Mouse (Mus musculus): ENCODE measurements around the gene Cfap73. TPM values are rescaled to one million over a fixed set of nuclear protein-coding genes. Genes with fewer than 3 reads are reported as not detected.

The Cfap73 gene
- polyA plus RNA-seq, 1 experiment from 2014 or later, result 0.85 TPM

DNA sequence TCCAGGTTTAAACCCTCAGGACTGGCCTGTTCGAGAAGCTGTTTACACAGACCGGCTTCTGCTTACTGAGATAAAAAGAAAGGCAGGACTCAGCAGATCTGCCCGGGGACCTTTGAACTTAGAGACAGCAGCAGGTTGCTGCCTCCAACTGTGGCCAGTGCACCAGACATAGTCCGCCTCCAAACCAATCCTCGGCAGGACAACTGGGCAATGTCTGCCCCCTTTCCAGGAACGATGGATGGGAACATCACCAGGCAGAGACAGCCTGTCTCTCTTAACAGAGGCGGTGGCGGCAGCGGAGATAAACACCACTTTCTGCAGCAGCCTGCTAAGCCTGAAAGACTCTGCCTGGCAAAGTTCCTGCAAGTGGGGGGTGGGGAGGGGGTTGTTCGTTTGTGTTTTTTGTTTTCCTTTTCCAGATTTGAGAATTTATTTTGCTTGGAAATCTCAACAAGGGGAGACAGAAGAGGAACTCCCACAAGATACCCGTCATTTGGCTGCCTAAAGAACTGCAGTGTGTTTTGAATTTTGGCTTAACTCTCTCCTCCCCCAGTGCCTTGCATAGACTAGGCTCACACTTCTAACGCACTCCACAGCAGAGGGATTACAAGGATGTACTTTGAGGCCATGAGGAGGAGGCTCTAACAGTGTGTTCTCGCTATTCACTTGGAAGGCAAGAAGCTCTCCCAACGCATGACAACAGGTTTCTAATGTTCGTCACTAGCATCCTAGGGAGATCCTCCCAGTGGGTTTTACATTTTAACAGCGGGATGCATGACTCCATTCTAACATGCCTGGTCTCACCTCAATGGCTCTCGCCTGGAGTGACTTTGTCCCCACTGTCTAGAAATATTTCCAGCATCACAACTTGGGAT, 47.1 kb downstream of the Cfap73 start:
- peak; percentile 10 for DNase-seq (ENCODE audit: low spot score)
- Histone ChIP-seq H3K36me3 (peaks cover 27% of the 10 kb centered on the region), H3K27ac (peak overlapping the region; percentile 67; the same call in 1 of the 2 replicates), H3K9me3 (no peaks in the 10 kb centered on the region), H3K4me1 (replicated peaks) (peaks cover 42% of the 10 kb centered on the region), H3K27me3 (ENCODE audit: insufficient read depth, poor library complexity, severe bottlenecking) (no peaks in the 10 kb centered on the region; the same call in 1 of the 2 replicates), H3K4me3 (peak overlapping the region; percentile 75)
- 14% methylated on average over 17 of the region's 17 CpGs for WGBS

- Histone ChIP-seq H3K9me3 (no peaks in the 10 kb centered on the region), H3K4me1 (replicated peaks) (peaks cover 46% of the 10 kb centered on the region), H3K27me3 (ENCODE audit: insufficient read depth, poor library complexity, severe bottlenecking) (no peaks in the 10 kb centered on the region; the same call in 1 of the 2 replicates), H3K27ac (0 out of 2 replicates have a peak overlapping the region, but pooled peaks have one; percentile 16), H3K36me3 (peaks cover 41% of the 10 kb centered on the region), H3K4me3 (no peak overlapping the region)
- DNase-seq (ENCODE audit: low spot score), result peak; percentile 44
- whole genome bisulfite sequencing, result 40% methylated on average over 15 of the region's 15 CpGs
Measured at GRCm38 (mm10) chr5:120584968-120585367, 49.1 kb downstream of the Cfap73 start.

- H3K4me1 ChIP-seq (replicated peaks), result peaks cover 53% of the 10 kb centered on the region
- 92% methylated on average over 4 of the region's 4 CpGs for WGBS
Measured at GRCm38 (mm10) chr5:120583511-120583910, 50.5 kb downstream of the Cfap73 start.

GRCm38 (mm10) chr5:120582002-120582401, 52.0 kb downstream of the Cfap73 start:
- Histone ChIP-seq H3K36me3 (peaks cover 43% of the 10 kb centered on the region), H3K27ac (no peak overlapping the region), H3K4me3 (no peak overlapping the region), H3K4me1 (replicated peaks) (peaks cover 50% of the 10 kb centered on the region), H3K27me3 (ENCODE audit: insufficient read depth, poor library complexity, severe bottlenecking) (no peaks in the 10 kb centered on the region; the same call in 1 of the 2 replicates), H3K9me3 (no peaks in the 10 kb centered on the region)
- no peak for DNase-seq (ENCODE audit: low spot score)
- WGBS, result 88% methylated on average over 9 of the region's 9 CpGs

More at GRCm38 (mm10) chr5:120583511-120583910, 50.5 kb downstream of the Cfap73 start:
- no peaks in the 10 kb centered on the region for H3K9me3 ChIP-seq
- no peaks in the 10 kb centered on the region; the same call in 1 of the 2 replicates for H3K27me3 ChIP-seq (ENCODE audit: insufficient read depth, poor library complexity, severe bottlenecking)
- H3K36me3 ChIP-seq, result peaks cover 43% of the 10 kb centered on the region
- no peak for DNase-seq (ENCODE audit: low spot score)
- no peak overlapping the region for H3K27ac ChIP-seq
- H3K4me3 ChIP-seq, result no peak overlapping the region

DNA sequence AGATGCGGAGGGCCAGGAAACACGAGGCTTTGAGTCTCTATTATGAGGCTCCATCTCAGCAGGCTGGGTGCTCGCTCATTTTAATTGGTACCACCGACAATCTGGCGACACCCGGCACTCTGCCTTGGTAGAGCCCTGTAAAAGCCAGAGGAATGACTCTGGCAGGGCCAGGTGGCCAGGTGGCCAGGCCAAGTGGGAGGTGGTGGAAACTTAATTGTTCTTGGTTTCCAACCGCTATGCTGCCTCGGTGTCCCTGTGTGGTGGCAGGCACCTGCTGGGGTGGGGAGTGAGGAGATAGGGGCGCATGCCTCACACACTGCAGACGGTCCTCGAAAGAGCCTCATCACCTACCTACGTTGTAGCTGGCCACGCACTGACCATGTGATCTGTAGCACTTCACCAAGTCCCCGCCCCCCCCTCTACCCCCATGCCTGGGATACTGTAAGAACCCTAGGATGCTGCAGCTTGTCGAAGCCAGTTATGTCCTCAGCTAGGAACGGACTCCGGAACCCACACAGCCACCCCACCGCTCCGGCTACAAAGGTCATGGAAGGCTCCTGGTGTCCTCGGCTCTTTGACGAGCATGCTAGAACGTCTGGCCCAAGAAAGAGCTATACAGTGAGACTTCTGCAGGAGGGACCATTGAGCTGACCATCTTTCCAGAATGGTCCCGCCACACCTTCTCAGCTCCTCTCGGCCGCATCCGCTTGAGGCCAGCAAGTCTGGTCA, 54.0 kb downstream of the Cfap73 start:
- no peak overlapping the region for H3K4me3 ChIP-seq

DNA sequence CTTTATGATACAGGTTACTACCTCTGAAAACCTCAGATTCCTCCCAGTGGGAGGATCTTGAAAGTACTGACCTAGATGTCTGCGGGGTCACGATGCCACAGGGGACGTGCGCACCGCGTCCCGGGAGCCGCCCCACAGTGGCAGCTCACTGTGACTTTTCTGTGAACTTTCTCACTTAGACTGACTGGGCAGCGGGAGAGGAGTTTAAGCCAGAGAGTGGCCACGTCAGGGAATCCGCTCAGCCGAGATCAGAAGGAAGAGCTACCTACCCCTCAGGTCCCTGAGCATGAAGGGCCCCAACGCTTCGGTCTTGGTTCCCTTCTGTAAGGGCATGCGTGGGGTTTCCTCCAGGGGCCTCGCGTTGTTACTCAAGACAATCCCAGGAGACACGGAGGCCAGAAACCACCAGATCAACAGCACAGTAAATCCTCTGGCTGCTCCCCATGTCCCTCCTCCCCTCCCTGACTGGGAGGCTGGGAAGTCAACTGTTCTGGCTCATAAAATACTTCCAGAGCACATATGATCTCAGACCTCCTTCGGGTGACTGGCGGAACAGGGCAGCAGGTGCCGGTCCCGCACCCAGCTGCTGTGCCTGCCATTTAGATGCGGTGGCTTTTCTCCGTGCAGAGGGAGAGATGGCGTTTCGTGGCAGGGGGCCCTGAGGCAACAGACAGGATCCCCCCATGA, 54.7 kb downstream of the Cfap73 start:
- no peak for DNase-seq (ENCODE audit: low spot score)

More for the DNA sequence above, 54.0 kb downstream of the Cfap73 start:
- Histone ChIP-seq H3K27me3 (ENCODE audit: insufficient read depth, poor library complexity, severe bottlenecking) (no peaks in the 10 kb centered on the region), H3K9me3 (no peaks in the 10 kb centered on the region), H3K4me1 (replicated peaks) (peaks cover 45% of the 10 kb centered on the region), H3K27ac (no peak overlapping the region), H3K36me3 (peaks cover 43% of the 10 kb centered on the region)
- no peak for DNase-seq (ENCODE audit: low spot score)
- WGBS, result 88% methylated on average over 26 of the region's 26 CpGs

DNA sequence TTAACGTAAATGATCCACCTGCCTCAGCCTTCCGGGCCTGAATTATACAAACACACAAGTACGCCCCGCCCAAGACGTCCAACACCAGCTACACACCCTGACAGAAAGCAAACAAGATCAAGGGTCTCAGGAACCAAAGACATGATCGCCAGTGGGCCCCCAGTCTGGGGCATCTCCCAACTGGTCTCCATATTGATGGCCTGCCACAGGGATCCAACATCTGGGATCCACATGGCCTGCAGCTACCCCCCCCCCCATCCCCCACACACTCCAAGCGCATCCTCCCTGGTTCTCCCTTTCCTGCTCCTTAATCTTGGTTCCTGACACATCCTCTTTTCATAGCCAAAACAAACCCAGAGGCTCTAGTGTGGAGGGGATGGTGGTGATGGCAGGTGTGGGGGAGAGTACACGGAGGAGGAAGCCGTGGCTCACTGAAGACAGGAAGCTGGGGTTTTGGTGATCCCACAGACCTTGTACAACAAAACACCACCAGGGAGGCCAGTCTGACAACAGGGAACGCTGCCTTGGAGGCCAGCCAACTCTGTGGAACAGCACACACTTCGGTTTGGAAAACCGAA, 55.4 kb downstream of the Cfap73 start:
- DNase-seq (ENCODE audit: low spot score), result peak; percentile 42
- H3K27ac ChIP-seq, result peak overlapping the region; percentile 69
- no peaks in the 10 kb centered on the region for H3K9me3 ChIP-seq
- peaks cover 47% of the 10 kb centered on the region for H3K4me1 ChIP-seq (replicated peaks)
- no peak overlapping the region for H3K4me3 ChIP-seq
- H3K36me3 ChIP-seq, result peaks cover 30% of the 10 kb centered on the region
- no peaks in the 10 kb centered on the region for H3K27me3 ChIP-seq (ENCODE audit: insufficient read depth, poor library complexity, severe bottlenecking)
- 58% methylated on average over 12 of the region's 12 CpGs for WGBS

More for the DNA sequence above, 54.7 kb downstream of the Cfap73 start:
- H3K27me3 ChIP-seq (ENCODE audit: insufficient read depth, poor library complexity, severe bottlenecking), result no peaks in the 10 kb centered on the region
- WGBS, result 69% methylated on average over 26 of the region's 26 CpGs
- peaks cover 46% of the 10 kb centered on the region for H3K4me1 ChIP-seq (replicated peaks)
- H3K9me3 ChIP-seq, result no peaks in the 10 kb centered on the region
- peaks cover 37% of the 10 kb centered on the region for H3K36me3 ChIP-seq
- no peak overlapping the region for H3K4me3 ChIP-seq
- peak overlapping the region; percentile 69; the same call in 1 of the 2 replicates for H3K27ac ChIP-seq

Other genes starting within 250 kb of the Cfap73 start
- gene Lhx5, start 202.5 kb downstream of the Cfap73 start, polyA plus RNA-seq (2016; fragmentation: Nextera tagmentation; extraction: Ambion mirVana), result 12.1 and 34.0 TPM in 2 replicates
- gene Sdsl, start 161.4 kb downstream of the Cfap73 start, polyA plus RNA-seq (2016; fragmentation: Nextera tagmentation; extraction: Ambion mirVana), result 6.2 and 7.9 TPM in 2 replicates
- not detected in 2 replicates for gene Sds, start 157.7 kb downstream of the Cfap73 start, polyA plus RNA-seq (2016; fragmentation: Nextera tagmentation; extraction: Ambion mirVana)
- 42.5 and 43.0 TPM in 2 replicates for gene Plbd2, start 130.6 kb downstream of the Cfap73 start, polyA plus RNA-seq (2016; fragmentation: Nextera tagmentation; extraction: Ambion mirVana)
- 4.4 and 5.8 TPM in 2 replicates for gene Slc8b1, start 123.1 kb downstream of the Cfap73 start, polyA plus RNA-seq (2016; fragmentation: Nextera tagmentation; extraction: Ambion mirVana)
- 12.5 and 12.9 TPM in 2 replicates for gene Tpcn1, start 45.6 kb downstream of the Cfap73 start, polyA plus RNA-seq (2016; fragmentation: Nextera tagmentation; extraction: Ambion mirVana)
- 1.3 and 2.8 TPM in 2 replicates for gene Iqcd, start 45.2 kb downstream of the Cfap73 start, polyA plus RNA-seq (2016; fragmentation: Nextera tagmentation; extraction: Ambion mirVana)
- 19.0 and 19.6 TPM in 2 replicates for gene Rita1, start 21.6 kb downstream of the Cfap73 start, polyA plus RNA-seq (2016; fragmentation: Nextera tagmentation; extraction: Ambion mirVana)
- 62.2 and 64.7 TPM in 2 replicates for gene Ddx54, start 21.5 kb downstream of the Cfap73 start, polyA plus RNA-seq (2016; fragmentation: Nextera tagmentation; extraction: Ambion mirVana)
- 0.13 and 0.15 TPM in 2 replicates for gene Rasal1, start 14.6 kb upstream of the Cfap73 start, polyA plus RNA-seq (2016; fragmentation: Nextera tagmentation; extraction: Ambion mirVana)
- gene Dtx1, start 77.7 kb upstream of the Cfap73 start, polyA plus RNA-seq (2016; fragmentation: Nextera tagmentation; extraction: Ambion mirVana), result 1.7 and 5.8 TPM in 2 replicates
- 0.06 and 0.10 TPM in 2 replicates for gene Oas2, start 115.6 kb upstream of the Cfap73 start, polyA plus RNA-seq (2016; fragmentation: Nextera tagmentation; extraction: Ambion mirVana)
- gene Oas3, start 143.4 kb upstream of the Cfap73 start, polyA plus RNA-seq (2016; fragmentation: Nextera tagmentation; extraction: Ambion mirVana), result 0.16 TPM in 2 replicates
- gene Oas1e, start 161.3 kb upstream of the Cfap73 start, polyA plus RNA-seq (2016; fragmentation: Nextera tagmentation; extraction: Ambion mirVana), result not detected in 2 replicates
- gene Oas1c, start 178.3 kb upstream of the Cfap73 start, polyA plus RNA-seq (2016; fragmentation: Nextera tagmentation; extraction: Ambion mirVana), result 0.25 and 0.41 TPM in 2 replicates
- not detected in 2 replicates for gene Oas1f, start 213.1 kb upstream of the Cfap73 start, polyA plus RNA-seq (2016; fragmentation: Nextera tagmentation; extraction: Ambion mirVana)
- 0.09 TPM in 1 of 2 replicates, not detected in the other for gene Oas1h, start 227.2 kb upstream of the Cfap73 start, polyA plus RNA-seq (2016; fragmentation: Nextera tagmentation; extraction: Ambion mirVana)